Mouse (Mus musculus): ENCODE results near the gene Rab3a.

DNA sequence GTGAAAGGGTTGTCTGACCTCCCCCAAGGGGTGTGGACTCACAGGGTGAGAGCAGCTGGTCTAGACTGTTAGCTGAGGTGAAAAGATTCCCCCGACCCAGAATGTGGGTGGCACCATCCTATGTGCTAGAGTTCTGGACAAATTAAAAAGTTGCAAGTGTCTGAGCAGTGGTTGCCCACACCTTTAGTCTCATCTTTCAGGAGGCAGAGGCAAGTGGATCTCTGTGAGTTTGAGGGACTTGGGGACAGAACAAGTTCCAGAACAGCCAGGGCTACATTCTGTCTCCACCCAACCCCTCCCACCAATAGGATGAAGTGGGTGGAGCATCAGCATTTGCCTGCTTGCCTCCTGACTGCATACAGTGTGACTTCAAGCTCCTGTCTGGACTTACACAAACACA lies 7.6 kb downstream of the Rab3a start:
- TF ChIP-seq CTCF (IDR thresholded peaks at IDR 0.05; ENCODE audit: low read depth) (no peak), EP300 (IDR thresholded peaks at IDR 0.05; ENCODE audit: low read depth) (no peak)

All from liver, postnatal 0 days (tissue).